Mouse (Mus musculus): ENCODE data around the gene Nap1l4. TPM values are rescaled to one million over a fixed set of nuclear protein-coding genes. Genes with fewer than 3 reads are reported as not detected.

The Nap1l4 gene
- polyA plus RNA-seq, 1 experiment from 2014 or later: 204 TPM

DNA sequence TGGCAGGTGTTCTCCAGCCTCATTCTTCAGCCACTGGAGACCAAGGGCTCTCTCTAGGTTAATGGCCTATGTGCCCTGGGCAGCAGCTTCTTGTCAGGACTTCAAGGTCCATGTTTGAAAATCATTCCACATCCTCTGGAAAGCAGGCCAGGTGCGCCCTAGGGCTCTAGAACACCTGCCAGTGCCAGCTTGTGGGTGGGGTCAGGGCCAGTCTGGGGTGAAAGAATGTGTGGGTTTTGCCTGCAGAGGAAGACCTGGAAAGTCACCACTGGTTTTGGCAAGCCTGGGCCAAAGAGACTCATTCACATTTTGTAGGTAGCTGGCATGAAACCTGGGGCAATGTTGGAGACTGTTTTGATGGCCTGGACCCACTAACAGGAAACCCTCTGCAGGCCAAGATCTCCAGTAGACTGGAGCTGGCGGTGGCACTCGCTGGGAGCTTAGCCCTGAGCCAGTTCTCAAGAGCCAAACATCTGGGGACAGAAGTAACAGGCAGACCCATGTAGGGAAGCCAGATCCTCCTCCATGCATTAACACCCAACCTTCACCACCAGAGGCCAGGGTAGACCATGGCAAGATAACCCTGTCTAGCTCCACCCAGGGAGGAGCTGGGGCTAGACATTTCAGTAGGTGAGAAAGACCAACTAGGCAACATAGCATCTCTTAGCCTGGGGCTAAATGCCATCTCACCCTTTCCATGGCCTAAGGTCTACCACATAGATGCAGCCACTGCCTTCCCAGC lies 38.1 kb downstream of the Nap1l4 start:
- ATAC-seq (ENCODE audit: insufficient read depth, low FRiP score): no peak
- 87% methylated on average over 3 of the region's 3 CpGs for WGBS

DNA sequence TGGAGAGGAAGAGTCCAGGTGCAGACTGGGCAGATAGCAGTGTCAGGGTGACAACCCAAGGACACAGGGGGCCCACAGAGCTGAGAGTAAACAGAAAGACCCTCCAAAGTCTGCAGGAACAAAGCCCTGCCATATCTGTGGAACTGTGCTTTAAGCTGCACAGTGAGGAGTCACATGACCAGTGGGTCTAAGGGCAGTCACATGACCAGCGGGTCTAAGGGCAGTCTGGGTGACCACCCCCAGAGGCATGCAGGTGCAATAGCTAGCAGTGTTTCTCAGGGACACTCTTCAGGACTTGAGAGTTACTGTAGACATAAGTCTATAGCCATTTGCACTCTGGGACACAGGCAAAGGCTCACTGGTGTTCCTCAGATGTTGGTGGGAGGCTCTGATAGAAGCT lies 39.3 kb downstream of the Nap1l4 start:
- WGBS: 69% methylated on average over 1 of the region's 1 CpGs
- H3K27ac ChIP-seq (ENCODE audit: low read length): no peak overlapping the region
- no peak overlapping the region for H3K9ac ChIP-seq (ENCODE audit: low read length)
- no peaks in the 10 kb centered on the region for H3K27me3 ChIP-seq (ENCODE audit: control insufficient read depth, insufficient read depth, low read length)
- H3K9me3 ChIP-seq (replicated peaks; ENCODE audit: control insufficient read depth, low read length): no peaks in the 10 kb centered on the region
- no peaks in the 10 kb centered on the region for H3K4me1 ChIP-seq (ENCODE audit: control insufficient read depth, insufficient read depth, low read length)
- peaks cover 7% of the 10 kb centered on the region; the same call in 1 of the 2 replicates for H3K36me3 ChIP-seq (ENCODE audit: control insufficient read depth, insufficient read depth, low read length)
- ATAC-seq (ENCODE audit: insufficient read depth, low FRiP score): no peak
- no peak overlapping the region for H3K4me2 ChIP-seq (ENCODE audit: low read depth, low read length)
- no peak overlapping the region for H3K4me3 ChIP-seq (replicated peaks; ENCODE audit: low read length)

More for the DNA sequence above, 38.1 kb downstream of the Nap1l4 start:
- H3K36me3 ChIP-seq (ENCODE audit: control insufficient read depth, insufficient read depth, low read length): peaks cover 13% of the 10 kb centered on the region
- H3K27ac ChIP-seq (ENCODE audit: low read length): no peak overlapping the region
- H3K9me3 ChIP-seq (replicated peaks; ENCODE audit: control insufficient read depth, low read length): no peaks in the 10 kb centered on the region
- H3K9ac ChIP-seq (ENCODE audit: low read length): no peak overlapping the region
- no peak overlapping the region for H3K4me3 ChIP-seq (replicated peaks; ENCODE audit: low read length)
- no peak overlapping the region for H3K4me2 ChIP-seq (ENCODE audit: low read depth, low read length)
- H3K27me3 ChIP-seq (ENCODE audit: control insufficient read depth, insufficient read depth, low read length): no peaks in the 10 kb centered on the region
- H3K4me1 ChIP-seq (ENCODE audit: control insufficient read depth, insufficient read depth, low read length): no peaks in the 10 kb centered on the region

DNA sequence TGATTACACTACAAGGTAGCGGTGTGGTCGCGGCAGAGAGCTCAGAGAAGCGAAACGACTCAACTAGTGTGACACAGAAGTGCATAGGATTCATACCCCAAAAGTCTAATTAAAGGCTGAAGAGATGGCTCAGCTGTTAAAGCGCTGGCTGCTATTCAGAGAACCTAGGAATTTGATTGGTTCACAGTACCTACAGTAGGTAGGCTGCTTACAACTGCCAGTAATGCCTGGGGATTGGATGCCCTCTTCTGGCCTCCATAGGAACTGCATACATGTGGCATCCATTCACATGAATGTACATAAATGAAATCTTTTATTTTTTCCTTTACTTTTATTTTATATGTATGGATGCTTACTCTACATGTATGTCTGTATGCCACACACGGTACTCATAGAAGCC lies 42.2 kb downstream of the Nap1l4 start:
- Histone ChIP-seq H3K9me3 (replicated peaks; ENCODE audit: control insufficient read depth, low read length) (no peaks in the 10 kb centered on the region), H3K36me3 (ENCODE audit: control insufficient read depth, insufficient read depth, low read length) (no peaks in the 10 kb centered on the region), H3K4me1 (ENCODE audit: control insufficient read depth, insufficient read depth, low read length) (peaks cover 7% of the 10 kb centered on the region; the same call in 1 of the 2 replicates), H3K9ac (ENCODE audit: low read length) (no peak overlapping the region), H3K4me3 (replicated peaks; ENCODE audit: low read length) (no peak overlapping the region), H3K27ac (ENCODE audit: low read length) (no peak overlapping the region), H3K27me3 (ENCODE audit: control insufficient read depth, insufficient read depth, low read length) (peaks cover 23% of the 10 kb centered on the region; the same call in 1 of the 2 replicates), H3K4me2 (ENCODE audit: low read depth, low read length) (no peak overlapping the region)
- ATAC-seq (ENCODE audit: insufficient read depth, low FRiP score): no peak
- WGBS: 31% methylated on average over 7 of the region's 7 CpGs

DNA sequence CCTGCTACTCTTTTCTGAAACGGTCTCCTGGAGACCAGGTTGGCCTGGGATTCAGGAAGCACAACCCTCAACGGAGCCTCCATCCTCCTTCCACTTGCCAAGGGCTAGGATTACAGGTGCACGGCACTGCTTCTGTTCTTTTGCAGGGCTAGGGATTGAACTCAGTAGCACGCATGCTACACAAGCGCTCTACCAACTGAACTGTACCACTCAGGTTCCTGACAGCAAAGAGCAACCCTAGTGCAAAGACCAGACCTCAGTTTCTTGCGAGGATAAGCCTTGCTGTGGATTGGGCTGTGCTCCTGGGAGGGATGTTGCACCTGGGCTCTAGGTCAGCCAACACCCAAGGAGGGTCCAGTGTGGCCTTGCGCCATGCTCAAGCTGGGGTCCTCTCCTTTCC lies 42.6 kb downstream of the Nap1l4 start:
- peaks cover 11% of the 10 kb centered on the region; the same call in 1 of the 2 replicates for H3K4me1 ChIP-seq (ENCODE audit: control insufficient read depth, insufficient read depth, low read length)
- no peak overlapping the region for H3K4me2 ChIP-seq (ENCODE audit: low read depth, low read length)
- H3K27me3 ChIP-seq (ENCODE audit: control insufficient read depth, insufficient read depth, low read length): peaks cover 23% of the 10 kb centered on the region; the same call in 1 of the 2 replicates
- ATAC-seq (ENCODE audit: insufficient read depth, low FRiP score): no peak
- no peaks in the 10 kb centered on the region for H3K36me3 ChIP-seq (ENCODE audit: control insufficient read depth, insufficient read depth, low read length)
- no peak overlapping the region for H3K4me3 ChIP-seq (replicated peaks; ENCODE audit: low read length)
- 67% methylated on average over 7 of the region's 7 CpGs for WGBS
- H3K9ac ChIP-seq (ENCODE audit: low read length): no peak overlapping the region
- H3K9me3 ChIP-seq (replicated peaks; ENCODE audit: control insufficient read depth, low read length): no peaks in the 10 kb centered on the region
- H3K27ac ChIP-seq (ENCODE audit: low read length): no peak overlapping the region

DNA sequence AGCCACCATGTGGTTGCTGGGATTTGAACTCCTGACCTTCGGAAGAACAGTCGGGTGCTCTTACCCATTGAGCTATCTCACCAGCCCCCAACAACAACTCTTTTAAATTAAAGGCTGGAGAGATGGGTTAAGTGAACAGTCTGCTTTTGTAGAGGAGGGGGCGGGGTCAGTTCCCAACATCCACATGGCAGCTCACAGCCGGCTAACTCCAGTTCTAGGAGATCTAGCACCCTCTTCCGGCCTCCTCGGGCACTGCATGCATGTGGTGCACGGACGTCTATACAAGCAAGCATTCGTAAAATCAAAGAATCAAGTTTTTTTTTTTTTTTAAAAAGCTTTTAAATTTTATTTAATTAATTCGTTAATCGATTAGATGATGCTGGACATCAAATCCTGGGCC lies 43.1 kb downstream of the Nap1l4 start:
- no peak for ATAC-seq (ENCODE audit: insufficient read depth, low FRiP score)
- no peak overlapping the region for H3K4me3 ChIP-seq (replicated peaks; ENCODE audit: low read length)
- 31% methylated on average over 11 of the region's 11 CpGs for WGBS
- H3K4me1 ChIP-seq (ENCODE audit: control insufficient read depth, insufficient read depth, low read length): peaks cover 12% of the 10 kb centered on the region; the same call in 1 of the 2 replicates
- H3K9me3 ChIP-seq (replicated peaks; ENCODE audit: control insufficient read depth, low read length): no peaks in the 10 kb centered on the region
- no peak overlapping the region for H3K4me2 ChIP-seq (ENCODE audit: low read depth, low read length)
- peaks cover 26% of the 10 kb centered on the region for H3K27me3 ChIP-seq (ENCODE audit: control insufficient read depth, insufficient read depth, low read length)
- no peak overlapping the region for H3K27ac ChIP-seq (ENCODE audit: low read length)
- H3K9ac ChIP-seq (ENCODE audit: low read length): no peak overlapping the region
- no peaks in the 10 kb centered on the region for H3K36me3 ChIP-seq (ENCODE audit: control insufficient read depth, insufficient read depth, low read length)

DNA sequence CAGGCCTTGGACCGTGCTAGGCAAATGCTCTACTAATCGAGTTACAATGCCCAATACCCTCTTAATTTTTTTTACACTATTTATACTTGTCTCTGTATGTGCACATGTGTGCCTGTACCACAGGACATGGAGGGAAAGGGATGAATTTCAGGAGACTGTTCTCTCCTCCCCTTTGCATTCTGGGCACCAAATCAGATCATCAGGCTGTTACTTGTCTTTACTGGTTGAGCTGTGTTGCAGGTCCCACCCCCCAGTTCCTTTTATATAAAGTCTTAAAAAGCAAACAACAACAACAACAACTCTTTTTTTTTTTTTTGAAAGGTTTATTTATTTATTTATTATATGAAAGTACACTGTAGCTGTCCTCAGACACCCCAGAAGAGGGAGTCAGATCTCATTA lies 43.5 kb downstream of the Nap1l4 start:
- no peaks in the 10 kb centered on the region for H3K36me3 ChIP-seq (ENCODE audit: control insufficient read depth, insufficient read depth, low read length)
- no peak overlapping the region for H3K9ac ChIP-seq (ENCODE audit: low read length)
- H3K4me1 ChIP-seq (ENCODE audit: control insufficient read depth, insufficient read depth, low read length): peaks cover 12% of the 10 kb centered on the region; the same call in 1 of the 2 replicates
- H3K27ac ChIP-seq (ENCODE audit: low read length): no peak overlapping the region
- 84% methylated on average over 2 of the region's 2 CpGs for WGBS
- no peaks in the 10 kb centered on the region for H3K9me3 ChIP-seq (replicated peaks; ENCODE audit: control insufficient read depth, low read length)
- no peak overlapping the region for H3K4me2 ChIP-seq (ENCODE audit: low read depth, low read length)
- peaks cover 31% of the 10 kb centered on the region for H3K27me3 ChIP-seq (ENCODE audit: control insufficient read depth, insufficient read depth, low read length)
- no peak overlapping the region for H3K4me3 ChIP-seq (replicated peaks; ENCODE audit: low read length)
- ATAC-seq (ENCODE audit: insufficient read depth, low FRiP score): no peak

DNA sequence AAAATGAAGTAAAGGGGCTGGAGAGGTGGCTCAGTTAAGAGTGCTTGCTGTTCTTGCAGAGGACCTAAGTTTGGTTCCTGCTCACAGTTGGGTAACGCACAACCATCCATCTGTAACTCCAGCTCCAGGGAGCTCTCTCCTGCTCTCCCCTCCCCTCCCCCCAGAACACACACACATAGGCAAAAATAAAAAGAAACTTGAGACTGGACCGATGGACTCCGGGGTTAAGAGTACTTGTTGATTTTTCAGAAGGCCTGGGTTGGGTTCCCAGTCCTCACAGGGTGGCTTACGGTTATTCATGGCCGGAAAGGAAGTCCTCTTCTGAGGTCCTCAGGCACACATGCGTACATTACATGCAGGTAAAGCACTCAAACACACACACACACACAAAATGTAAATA lies 45.0 kb downstream of the Nap1l4 start:
- WGBS: 79% methylated on average over 6 of the region's 6 CpGs
- Histone ChIP-seq H3K4me3 (replicated peaks; ENCODE audit: low read length) (no peak overlapping the region), H3K27ac (ENCODE audit: low read length) (no peak overlapping the region), H3K4me1 (ENCODE audit: control insufficient read depth, insufficient read depth, low read length) (peaks cover 12% of the 10 kb centered on the region; the same call in 1 of the 2 replicates), H3K27me3 (ENCODE audit: control insufficient read depth, insufficient read depth, low read length) (peaks cover 32% of the 10 kb centered on the region), H3K36me3 (ENCODE audit: control insufficient read depth, insufficient read depth, low read length) (no peaks in the 10 kb centered on the region), H3K4me2 (ENCODE audit: low read depth, low read length) (no peak overlapping the region), H3K9ac (ENCODE audit: low read length) (no peak overlapping the region), H3K9me3 (replicated peaks; ENCODE audit: control insufficient read depth, low read length) (no peaks in the 10 kb centered on the region)
- no peak for ATAC-seq (ENCODE audit: insufficient read depth, low FRiP score)

DNA sequence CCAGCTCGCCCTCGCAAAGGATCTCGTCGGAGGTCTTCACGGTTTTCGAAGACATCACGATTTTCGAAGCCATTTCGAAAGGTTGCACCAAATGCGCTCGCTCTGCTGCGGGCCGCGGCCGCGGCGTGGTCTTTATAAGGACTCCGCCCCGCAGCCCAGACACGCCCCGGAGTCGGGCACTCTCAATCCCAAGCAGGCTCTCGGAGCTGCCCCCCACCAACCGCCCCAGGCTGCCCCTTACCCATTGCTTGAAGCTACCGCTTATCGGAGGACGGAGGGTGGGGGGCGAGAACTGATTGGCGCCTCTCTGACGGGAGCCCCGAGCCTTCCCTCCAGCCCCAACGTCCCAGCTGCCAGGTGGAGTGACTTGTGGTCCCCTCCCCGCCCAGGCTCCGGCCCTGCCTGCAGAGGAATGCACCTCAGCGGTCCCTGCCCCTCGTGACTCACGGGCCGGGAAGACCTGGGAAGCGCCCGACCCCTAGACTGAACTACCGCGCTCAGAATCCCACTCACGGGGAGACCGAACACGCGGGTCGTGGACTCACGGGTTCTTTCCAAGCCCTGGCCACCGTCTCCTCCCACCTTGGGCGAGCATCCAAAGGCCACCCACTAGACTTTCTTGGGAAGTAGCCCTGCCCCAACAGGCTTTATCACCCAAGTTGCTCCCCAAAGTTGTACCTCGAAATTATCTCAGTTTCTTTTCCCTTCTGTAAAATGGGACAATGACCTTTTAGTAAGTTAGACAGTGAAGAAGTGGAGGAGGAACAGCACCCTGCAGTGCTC lies 46.3 kb downstream of the Nap1l4 start, which contains the start of gene Phlda2:
Phlda2 (minus strand) TSS at position 733 of the 783 bp plus-strand sequence.
- H3K4me3 ChIP-seq (replicated peaks; ENCODE audit: low read length): peak within 1 kb of the TSS; percentile 59
- H3K4me2 ChIP-seq (ENCODE audit: low read depth, low read length): peak within 1 kb of the TSS; percentile 93
- 3% methylated on average over 51 of the region's 51 CpGs for WGBS
- H3K36me3 ChIP-seq (ENCODE audit: control insufficient read depth, insufficient read depth, low read length): no peaks in the 10 kb centered on the region
- H3K4me1 ChIP-seq (ENCODE audit: control insufficient read depth, insufficient read depth, low read length): peaks cover 12% of the 10 kb centered on the region; the same call in 1 of the 2 replicates
- H3K27ac ChIP-seq (ENCODE audit: low read length): no peak within 1 kb of the TSS
- peaks cover 32% of the 10 kb centered on the region for H3K27me3 ChIP-seq (ENCODE audit: control insufficient read depth, insufficient read depth, low read length)
- peak within 1 kb of the TSS; percentile 46 for H3K9ac ChIP-seq (ENCODE audit: low read length)
- no peaks in the 10 kb centered on the region for H3K9me3 ChIP-seq (replicated peaks; ENCODE audit: control insufficient read depth, low read length)
- peak; percentile 51; the same call in 1 of the 2 replicates for ATAC-seq (ENCODE audit: insufficient read depth, low FRiP score)

Data from stomach, embryonic 16.5 days (tissue).